Mouse (Mus musculus) midbrain, embryonic 15.5 days (tissue): ENCODE data around the gene Ripor3. TPM values are rescaled to one million over a fixed set of nuclear protein-coding genes. Genes with fewer than 3 reads are reported as not detected.

Experiments used
- ATAC-seq: fragments of 200-750 bp; cut with Nextera tagmentation; replicated peaks from 2 replicates; pipeline ENCODE4 v1.8.0; 2017; ENCODE audit warnings: moderate TSS enrichment
- H3K27ac ChIP-seq: fragments of 300-500 bp; sonication (generic); 2 replicates; pipeline ENCODE4 v1.5.1; 2015; ENCODE audit warnings: mild to moderate bottlenecking, inconsistent platforms
- H3K27me3 ChIP-seq: fragments of 300-500 bp; sonication (generic); replicated peaks from 2 replicates; pipeline ENCODE4 v1.6.1; 2015; ENCODE audit warnings: inconsistent platforms
- H3K36me3 ChIP-seq: fragments of 300-500 bp; sonication (generic); replicated peaks from 2 replicates; pipeline ENCODE4 v1.6.1; 2015; ENCODE audit warnings: inconsistent platforms
- H3K4me1 ChIP-seq: fragments of 300-500 bp; sonication (generic); 2 replicates; pipeline ENCODE4 v1.6.1; 2015; ENCODE audit warnings: inconsistent platforms
- H3K4me2 ChIP-seq: fragments of 300-500 bp; sonication (generic); 2 replicates; pipeline ENCODE4 v1.6.1; 2015; ENCODE audit warnings: inconsistent platforms, mild to moderate bottlenecking, moderate library complexity
- H3K4me3 ChIP-seq: fragments of 300-500 bp; sonication (generic); 2 replicates; pipeline ENCODE4 v1.5.1; 2015; ENCODE audit warnings: mild to moderate bottlenecking, inconsistent platforms
- H3K9ac ChIP-seq: fragments of 300-500 bp; sonication (generic); 2 replicates; pipeline ENCODE4 v1.6.1; 2015; ENCODE audit warnings: mild to moderate bottlenecking, inconsistent platforms
- H3K9me3 ChIP-seq: fragments of 300-500 bp; sonication (generic); 2 replicates; pipeline ENCODE4 v1.6.1; 2016; ENCODE audit warnings: inconsistent platforms
- WGBS: fragments of 180-500 bp; shearing (Covaris S2); methylation state at CpG from one replicate; pipeline ENCODE4 v1.1.7; 2015; ENCODE audit warnings: mixed read lengths; 5-methylcytosine and 5-hydroxymethylcytosine counted together
- polyA plus RNA-seq: library from polyadenylated mRNA; unstranded; fragments of >200 nt; fragmentation: Nextera tagmentation; extraction: Ambion mirVana; gene quantifications from 2 replicates; pipeline ENCODE4 v1.2.1, GENCODE M21; 2015

Ripor3 gene
- polyA plus RNA-seq, 1 experiment from 2014 or later = 0.70 TPM

DNA sequence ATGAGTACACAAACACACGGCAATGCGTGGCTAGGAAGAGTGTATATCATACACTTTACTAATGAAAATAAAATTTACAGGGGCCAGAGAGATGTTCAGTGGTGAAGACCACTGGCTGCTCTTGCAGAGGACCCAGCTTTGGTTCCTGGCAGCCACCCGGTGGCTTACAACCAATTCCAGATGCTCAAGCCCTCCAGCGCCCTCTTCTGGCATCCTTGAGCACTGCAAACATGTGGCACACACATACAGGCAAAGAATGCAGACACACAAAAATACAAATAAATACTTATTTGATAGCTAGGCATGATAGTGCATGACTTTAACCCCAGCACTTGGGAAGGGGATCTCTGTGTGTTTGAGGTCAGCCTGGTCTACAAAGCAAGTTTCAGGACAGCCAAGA, 36.0 kb upstream of the Ripor3 start:
- Histone ChIP-seq H3K36me3 (no peaks in the 10 kb centered on the region), H3K4me3 (no peak overlapping the region), H3K9ac (no peak overlapping the region), H3K4me2 (no peak overlapping the region), H3K9me3 (no peaks in the 10 kb centered on the region), H3K27me3 (peaks cover 27% of the 10 kb centered on the region), H3K4me1 (peaks cover 21% of the 10 kb centered on the region), H3K27ac (no peak overlapping the region)
- ATAC-seq = no peak
- WGBS = 76% methylated on average over 4 of the region's 4 CpGs

DNA sequence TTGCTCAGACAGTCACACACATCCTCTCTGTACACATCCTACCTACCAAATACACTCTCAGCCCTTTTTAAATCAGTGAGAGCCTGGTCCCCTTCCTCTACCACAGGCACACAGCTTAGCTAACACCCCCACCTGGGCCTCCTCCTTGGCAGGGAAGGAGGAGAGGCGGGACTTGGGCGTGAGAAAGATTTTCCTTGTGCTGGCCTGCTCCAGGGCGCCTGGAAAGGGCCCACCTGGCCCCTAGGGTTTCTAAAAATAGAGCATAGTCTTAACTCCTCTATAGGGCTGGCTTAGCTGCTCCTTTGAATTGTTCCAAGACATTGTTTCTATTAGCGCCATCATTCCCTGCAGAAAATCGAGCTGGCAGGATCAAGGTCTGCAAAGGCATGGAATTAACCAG, 35.4 kb upstream of the Ripor3 start:
- H3K9ac ChIP-seq = no peak overlapping the region
- H3K27ac ChIP-seq = no peak overlapping the region
- no peaks in the 10 kb centered on the region for H3K9me3 ChIP-seq
- WGBS = 11% methylated on average over 5 of the region's 5 CpGs
- H3K27me3 ChIP-seq = peaks cover 20% of the 10 kb centered on the region
- H3K4me2 ChIP-seq = no peak overlapping the region
- H3K4me3 ChIP-seq = no peak overlapping the region
- H3K4me1 ChIP-seq = peaks cover 21% of the 10 kb centered on the region
- H3K36me3 ChIP-seq = no peaks in the 10 kb centered on the region
- no peak for ATAC-seq

DNA sequence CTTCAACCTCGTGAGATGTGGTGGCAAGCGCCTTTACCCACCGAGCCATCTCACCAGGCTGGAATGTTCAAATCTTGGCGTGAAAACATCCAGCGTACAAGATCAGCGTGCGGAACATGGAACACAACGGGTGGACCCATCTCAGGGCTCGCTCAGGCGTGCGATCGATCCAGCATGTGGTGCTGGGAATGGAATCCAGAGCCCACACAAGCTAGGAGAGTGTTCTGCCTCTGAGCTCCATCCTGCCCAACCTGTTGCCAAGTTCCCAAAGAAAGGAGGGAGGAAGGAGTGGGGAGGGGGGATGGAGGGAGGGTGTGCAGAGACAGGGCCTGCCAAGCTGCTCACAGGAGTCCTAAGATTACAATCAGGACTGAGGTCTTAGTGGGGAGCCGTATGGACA, 34.9 kb upstream of the Ripor3 start:
- Histone ChIP-seq H3K4me2 (no peak overlapping the region), H3K27ac (no peak overlapping the region), H3K4me1 (peaks cover 17% of the 10 kb centered on the region), H3K36me3 (no peaks in the 10 kb centered on the region), H3K27me3 (peaks cover 16% of the 10 kb centered on the region), H3K9me3 (no peaks in the 10 kb centered on the region), H3K4me3 (no peak overlapping the region), H3K9ac (no peak overlapping the region)
- WGBS = 55% methylated on average over 13 of the region's 13 CpGs
- ATAC-seq = no peak

DNA sequence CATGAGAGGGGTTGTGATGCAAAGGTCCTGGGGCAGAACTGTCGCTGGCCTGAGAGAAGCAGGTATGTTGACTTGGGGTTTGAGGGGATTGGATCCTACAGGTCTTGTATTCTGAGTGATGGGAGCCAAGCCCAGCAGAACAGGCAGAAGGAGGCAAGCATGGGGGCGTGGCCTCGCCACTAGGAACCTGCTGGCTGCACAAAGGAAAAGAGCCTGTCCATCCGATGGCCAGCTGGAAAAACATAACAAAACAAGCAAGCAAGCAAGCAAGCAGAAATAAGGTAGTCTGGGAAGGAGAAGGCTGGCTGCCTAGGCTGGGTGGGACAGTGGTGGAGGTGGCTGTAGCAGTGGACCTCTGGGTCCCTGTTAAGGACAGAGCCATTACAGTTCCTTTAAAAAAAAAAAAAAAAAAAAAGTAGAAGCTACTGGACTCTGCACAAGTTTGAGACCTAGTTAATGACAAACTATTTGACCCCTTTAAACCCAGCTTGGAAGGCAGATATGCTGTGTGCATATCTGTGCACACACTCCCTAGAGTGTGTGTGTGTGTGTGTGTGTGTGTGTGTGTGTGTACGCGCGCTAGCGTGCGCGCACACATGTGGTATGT, 34.4 kb upstream of the Ripor3 start:
- Histone ChIP-seq H3K27ac (no peak overlapping the region), H3K4me3 (no peak overlapping the region), H3K27me3 (peaks cover 11% of the 10 kb centered on the region), H3K9ac (no peak overlapping the region), H3K36me3 (no peaks in the 10 kb centered on the region), H3K9me3 (no peaks in the 10 kb centered on the region), H3K4me2 (no peak overlapping the region), H3K4me1 (peaks cover 12% of the 10 kb centered on the region)
- 78% methylated on average over 10 of the region's 10 CpGs for WGBS
- no peak for ATAC-seq

DNA sequence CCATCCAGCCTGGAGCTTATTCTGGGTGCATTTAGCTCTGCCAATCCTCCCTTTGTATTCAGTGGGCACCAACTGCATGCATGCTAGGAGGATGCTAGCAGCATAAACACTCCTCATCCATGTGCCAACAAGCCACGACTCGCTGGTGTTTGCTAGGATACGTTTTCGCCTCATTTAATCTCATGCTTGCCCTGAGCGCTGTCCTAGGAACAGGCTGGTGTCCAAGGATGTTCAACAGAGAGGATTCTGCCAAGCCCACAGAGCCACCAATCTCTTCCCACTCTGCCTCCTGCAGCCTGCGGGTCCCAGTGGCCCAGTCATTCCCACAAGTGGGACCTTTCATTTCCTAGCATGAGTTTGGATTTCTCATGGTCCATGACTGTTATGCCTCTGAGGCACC, 31.6 kb upstream of the Ripor3 start:
- WGBS = 78% methylated on average over 6 of the region's 6 CpGs

DNA sequence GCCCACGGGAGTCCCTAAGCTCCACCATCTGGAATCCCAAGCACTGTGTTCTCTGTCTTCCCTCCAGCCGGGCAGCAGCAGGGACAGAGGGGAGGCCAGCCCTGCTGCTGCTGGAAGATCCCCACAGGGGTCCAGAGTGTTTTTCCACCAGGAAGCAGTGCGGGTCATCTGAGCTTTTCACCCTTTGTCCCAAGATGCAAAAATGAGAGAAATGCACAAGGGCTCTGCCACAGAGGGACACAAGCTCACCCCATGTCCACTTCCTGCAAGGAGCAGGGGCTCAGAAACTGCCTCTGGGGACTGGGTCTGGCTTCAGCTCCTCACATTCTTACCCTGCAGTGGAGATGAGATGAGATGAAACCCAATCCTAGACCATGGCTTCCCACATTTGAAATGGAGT, 30.3 kb upstream of the Ripor3 start:
- Histone ChIP-seq H3K4me1 (peaks cover 3% of the 10 kb centered on the region; the same call in 1 of the 2 replicates), H3K36me3 (no peaks in the 10 kb centered on the region), H3K27me3 (no peaks in the 10 kb centered on the region), H3K4me2 (no peak overlapping the region), H3K9ac (no peak overlapping the region), H3K27ac (no peak overlapping the region), H3K4me3 (no peak overlapping the region), H3K9me3 (no peaks in the 10 kb centered on the region)
- WGBS = 20% methylated on average over 3 of the region's 3 CpGs
- no peak for ATAC-seq

More for the DNA sequence above, 31.6 kb upstream of the Ripor3 start:
- Histone ChIP-seq H3K9ac (no peak overlapping the region), H3K4me3 (no peak overlapping the region), H3K4me1 (peaks cover 4% of the 10 kb centered on the region; the same call in 1 of the 2 replicates), H3K36me3 (no peaks in the 10 kb centered on the region), H3K4me2 (no peak overlapping the region), H3K27ac (no peak overlapping the region), H3K27me3 (no peaks in the 10 kb centered on the region), H3K9me3 (no peaks in the 10 kb centered on the region)
- ATAC-seq = no peak

DNA sequence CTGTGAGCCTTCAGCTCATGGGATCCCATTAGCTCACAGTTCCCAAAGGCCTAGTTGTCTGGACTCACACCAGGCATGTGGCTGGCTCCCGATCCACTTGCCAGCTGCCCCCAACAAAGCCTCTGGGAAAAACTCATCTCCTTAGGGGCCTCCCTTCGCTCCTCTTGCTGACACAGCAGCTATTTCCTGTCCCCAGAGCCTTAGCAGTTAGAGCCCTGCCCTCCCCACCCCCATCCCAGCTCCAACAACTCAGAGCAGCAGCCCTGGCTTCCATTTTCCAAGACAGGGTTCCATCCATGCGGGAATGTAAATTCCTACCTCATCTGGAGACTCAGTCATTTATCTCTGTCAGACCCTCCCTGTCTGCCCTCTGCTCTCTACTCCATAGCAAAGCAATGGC, 26.6 kb upstream of the Ripor3 start:
- H3K4me2 ChIP-seq = no peak overlapping the region
- ATAC-seq = no peak
- H3K4me1 ChIP-seq = no peaks in the 10 kb centered on the region
- H3K27ac ChIP-seq = no peak overlapping the region
- H3K4me3 ChIP-seq = no peak overlapping the region
- 56% methylated on average over 3 of the region's 3 CpGs for WGBS
- no peak overlapping the region for H3K9ac ChIP-seq
- H3K27me3 ChIP-seq = no peaks in the 10 kb centered on the region
- H3K9me3 ChIP-seq = no peaks in the 10 kb centered on the region
- no peaks in the 10 kb centered on the region for H3K36me3 ChIP-seq

DNA sequence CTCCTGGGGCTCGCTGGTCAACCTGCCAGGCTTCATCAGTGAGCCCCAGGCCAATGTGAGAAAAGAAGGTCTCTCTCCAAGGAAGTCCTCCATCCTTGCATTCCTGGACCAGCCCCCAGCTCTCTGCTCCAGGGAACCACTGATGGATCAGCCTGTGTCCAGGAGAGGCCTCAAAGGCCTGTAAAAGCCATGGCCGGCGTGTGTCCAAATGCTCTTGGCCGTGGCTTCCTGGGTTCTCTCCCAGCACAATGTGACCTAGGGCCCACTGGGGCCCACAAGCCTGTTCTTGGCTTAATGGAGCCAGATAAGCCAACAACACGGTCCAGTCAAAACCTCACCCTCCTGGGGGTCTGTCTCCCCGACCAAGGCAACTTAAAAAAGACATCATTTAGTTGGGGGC, 25.5 kb upstream of the Ripor3 start:
- Histone ChIP-seq H3K4me1 (no peaks in the 10 kb centered on the region), H3K4me2 (no peak overlapping the region), H3K9me3 (no peaks in the 10 kb centered on the region), H3K27ac (no peak overlapping the region), H3K9ac (no peak overlapping the region), H3K27me3 (no peaks in the 10 kb centered on the region), H3K36me3 (no peaks in the 10 kb centered on the region), H3K4me3 (no peak overlapping the region)
- WGBS = 84% methylated on average over 6 of the region's 6 CpGs
- no peak for ATAC-seq

DNA sequence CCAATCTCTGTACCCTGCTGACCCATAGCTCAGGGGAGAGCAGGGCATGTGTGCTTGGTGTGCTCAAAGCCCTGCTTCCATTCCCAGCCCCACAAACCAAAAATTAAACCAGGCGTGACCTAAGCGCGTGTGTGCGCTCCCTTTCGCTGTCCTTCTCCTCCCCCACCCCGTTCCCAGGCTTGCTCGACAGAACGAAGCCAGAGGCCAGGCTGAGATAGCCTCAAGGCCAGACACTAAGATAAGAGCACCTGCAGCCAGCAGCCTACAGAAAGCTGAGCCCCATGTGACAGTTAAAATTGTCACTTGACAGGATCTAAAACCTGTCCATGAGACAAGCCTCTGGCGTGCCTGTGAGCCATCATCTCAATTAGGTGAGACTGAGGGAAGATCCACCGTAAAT, 23.5 kb upstream of the Ripor3 start:
- ATAC-seq = no peak

DNA sequence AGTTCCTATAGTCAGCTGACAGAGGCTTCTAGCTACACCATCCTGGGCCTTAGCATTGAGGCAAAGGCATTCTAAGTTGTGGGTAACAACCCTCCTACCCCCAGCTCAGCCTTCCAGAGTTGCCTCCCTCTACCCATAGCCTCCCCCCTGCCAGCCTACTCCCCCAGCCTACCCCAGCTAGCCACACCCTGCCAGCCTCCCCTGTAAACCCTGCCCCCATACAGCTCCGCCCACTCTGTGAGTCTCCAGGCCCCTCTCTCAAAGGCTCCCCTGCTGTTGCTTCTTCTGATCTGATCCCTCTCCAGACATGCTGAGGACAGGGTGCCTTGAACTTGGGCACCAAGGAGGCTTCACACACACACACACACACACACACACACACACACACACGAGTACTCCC, 21.4 kb upstream of the Ripor3 start:
- Histone ChIP-seq H3K9me3 (no peaks in the 10 kb centered on the region), H3K4me2 (no peak overlapping the region), H3K4me3 (no peak overlapping the region), H3K36me3 (no peaks in the 10 kb centered on the region), H3K27ac (no peak overlapping the region), H3K4me1 (no peaks in the 10 kb centered on the region), H3K27me3 (no peaks in the 10 kb centered on the region), H3K9ac (no peak overlapping the region)
- no peak for ATAC-seq
- 86% methylated on average over 2 of the region's 2 CpGs for WGBS

More for the DNA sequence above, 23.5 kb upstream of the Ripor3 start:
- Histone ChIP-seq H3K9me3 (no peaks in the 10 kb centered on the region), H3K4me3 (no peak overlapping the region), H3K4me1 (no peaks in the 10 kb centered on the region), H3K4me2 (no peak overlapping the region), H3K27ac (no peak overlapping the region), H3K27me3 (no peaks in the 10 kb centered on the region), H3K9ac (no peak overlapping the region), H3K36me3 (no peaks in the 10 kb centered on the region)
- WGBS = 53% methylated on average over 10 of the region's 10 CpGs

DNA sequence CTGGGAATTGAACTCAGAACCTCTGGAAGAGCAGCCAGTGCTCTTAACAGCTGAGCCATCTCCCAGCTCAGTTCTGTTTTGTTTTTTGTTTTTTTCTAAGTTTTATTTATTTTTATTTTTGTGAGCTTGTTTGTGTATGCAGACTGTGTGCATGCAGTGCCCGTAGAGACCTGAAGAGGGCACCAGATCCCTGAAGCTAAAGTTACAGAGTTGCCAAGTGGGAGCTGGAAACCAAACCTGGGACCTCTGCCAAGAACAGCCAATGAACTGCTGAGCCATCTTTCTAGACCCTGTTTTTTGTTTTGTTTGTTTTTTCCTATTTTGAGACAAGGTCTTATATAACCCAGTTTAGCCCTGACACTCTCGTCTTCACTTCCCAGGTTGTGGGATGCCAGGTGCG, 18.0 kb upstream of the Ripor3 start:
- no peak overlapping the region for H3K4me3 ChIP-seq
- WGBS = 97% methylated on average over 3 of the region's 3 CpGs

DNA sequence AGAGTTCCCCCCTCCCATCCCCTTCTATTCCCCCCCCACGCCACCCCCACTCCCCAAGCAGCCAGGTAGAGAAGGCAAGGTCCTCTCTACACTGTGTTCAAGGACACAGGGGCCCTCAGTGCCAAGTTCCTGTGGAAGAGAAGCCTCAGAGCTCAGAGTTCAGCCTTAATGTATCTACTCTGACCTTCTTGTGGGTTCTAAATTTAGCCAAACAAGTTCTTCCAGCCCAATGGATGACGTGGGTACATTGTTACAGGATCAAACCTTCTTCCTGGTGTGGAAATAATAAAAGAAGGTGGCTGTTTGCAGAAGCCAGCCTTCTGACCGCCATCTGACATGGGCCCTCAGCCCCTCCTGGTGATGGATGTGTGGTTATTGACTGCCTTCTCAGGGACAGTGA, 16.0 kb upstream of the Ripor3 start:
- 58% methylated on average over 3 of the region's 3 CpGs for WGBS
- no peaks in the 10 kb centered on the region for H3K36me3 ChIP-seq
- no peak overlapping the region for H3K9ac ChIP-seq
- no peak overlapping the region for H3K4me3 ChIP-seq
- no peak for ATAC-seq
- H3K4me1 ChIP-seq = no peaks in the 10 kb centered on the region
- H3K4me2 ChIP-seq = no peak overlapping the region
- H3K27me3 ChIP-seq = no peaks in the 10 kb centered on the region
- no peaks in the 10 kb centered on the region for H3K9me3 ChIP-seq
- no peak overlapping the region for H3K27ac ChIP-seq

More for the DNA sequence above, 18.0 kb upstream of the Ripor3 start:
- Histone ChIP-seq H3K9me3 (no peaks in the 10 kb centered on the region), H3K9ac (no peak overlapping the region), H3K4me1 (no peaks in the 10 kb centered on the region), H3K4me2 (no peak overlapping the region), H3K36me3 (no peaks in the 10 kb centered on the region), H3K27me3 (no peaks in the 10 kb centered on the region), H3K27ac (no peak overlapping the region)
- no peak for ATAC-seq

DNA sequence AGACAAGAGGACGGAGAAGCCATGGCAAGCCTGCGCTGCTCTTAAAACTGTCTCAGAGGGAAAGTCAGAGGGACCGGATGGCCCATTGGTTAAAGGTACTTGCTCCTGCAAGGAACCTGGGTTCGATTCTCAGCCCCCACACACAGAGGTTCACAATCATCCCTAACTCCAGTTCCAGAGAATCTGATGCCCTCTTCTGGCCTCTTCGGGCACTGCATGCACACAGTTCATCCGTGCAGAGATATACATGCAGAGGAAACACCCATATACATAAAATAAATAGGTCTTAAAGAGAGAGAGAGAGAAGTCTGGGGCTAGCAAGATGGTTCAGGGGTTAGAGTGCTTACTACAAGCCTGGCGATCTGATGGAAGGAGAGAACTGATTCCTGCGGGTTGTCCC, 15.5 kb upstream of the Ripor3 start:
- WGBS = 89% methylated on average over 8 of the region's 8 CpGs
- Histone ChIP-seq H3K9ac (no peak overlapping the region), H3K36me3 (no peaks in the 10 kb centered on the region), H3K4me3 (no peak overlapping the region), H3K4me2 (no peak overlapping the region), H3K27me3 (no peaks in the 10 kb centered on the region), H3K9me3 (no peaks in the 10 kb centered on the region), H3K4me1 (no peaks in the 10 kb centered on the region), H3K27ac (no peak overlapping the region)
- no peak for ATAC-seq
